Mouse (Mus musculus) CH12.LX (cell line): ENCODE measurements around the gene Myzap. TPM values are rescaled to one million over a fixed set of nuclear protein-coding genes. Genes with fewer than 3 reads are reported as not detected.
A peak's percentile ranks its signal among the peaks of the same experiment; 100 is the strongest.
"Not testable (repeated sequence)": the region's sequence is repeated elsewhere in the genome, so short reads cannot be mapped to it uniquely, and the experiment has no call there.

Experiments
- DNase-seq: peaks from one replicate; pipeline ENCODE4 v3.0.0-alpha.2; 2013; ENCODE audit errors: extremely low read depth
- H3K27ac ChIP-seq: 2 replicates; pipeline ENCODE4 v1.5.1; 2012; ENCODE audit warnings: low read depth, mild to moderate bottlenecking, control low read depth, moderate library complexity; ENCODE audit not compliant: insufficient read depth
- H3K27me3 ChIP-seq: replicated peaks from 2 replicates; pipeline ENCODE3; 2012; ENCODE audit warnings: inconsistent platforms
- H3K36me3 ChIP-seq, 2 experiments: replicated peaks in 1 of 2; 2 replicates each; pipeline versions ENCODE3 to v1.6.1; 2012; ENCODE audit warnings: inconsistent platforms in 1 of 2, low read length in 1 of 2, mild to moderate bottlenecking in 1 of 2, mixed read lengths in 1 of 2, moderate library complexity in 1 of 2; ENCODE audit not compliant: control insufficient read depth in 1 of 2, insufficient read depth in 1 of 2
- H3K4me1 ChIP-seq, 2 experiments: 2 replicates each; pipeline ENCODE4 v1.6.1; 2012; ENCODE audit warnings: inconsistent platforms in 1 of 2, moderate library complexity in 1 of 2; ENCODE audit not compliant: insufficient read depth in 2 of 2, control insufficient read depth in 1 of 2
- H3K4me2 ChIP-seq: 2 replicates; pipeline ENCODE4 v1.6.1; 2012; ENCODE audit warnings: low read depth, mild to moderate bottlenecking, control low read depth; ENCODE audit not compliant: poor library complexity, insufficient read depth, severe bottlenecking
- H3K4me3 ChIP-seq, 3 experiments: fragments of 150-350 bp in 1 of 3; sonication (generic) in 1 of 3; replicated peaks in 1 of 3; 2 replicates each; pipeline versions ENCODE3 to v1.5.1; 2011 to 2012; ENCODE audit warnings: low read depth in 2 of 3, low read length in 2 of 3, mild to moderate bottlenecking in 2 of 3, moderate library complexity in 2 of 3, control low read depth in 1 of 3, improper control_type of control experiment in 1 of 3, inconsistent platforms in 1 of 3, mixed read lengths in 1 of 3; ENCODE audit not compliant: poor library complexity in 1 of 3
- H3K79me2 ChIP-seq: replicated peaks from 2 replicates; pipeline ENCODE4 v1.6.1; 2012; ENCODE audit warnings: mild to moderate bottlenecking, moderate library complexity; ENCODE audit not compliant: control insufficient read depth, poor library complexity, insufficient read depth, severe bottlenecking; ENCODE audit errors: extremely low read depth
- H3K9ac ChIP-seq: 2 replicates; pipeline ENCODE4 v1.6.1; 2012; ENCODE audit warnings: low read depth, mild to moderate bottlenecking, control low read depth, moderate library complexity; ENCODE audit not compliant: insufficient read depth
- H3K9me3 ChIP-seq: replicated peaks from 2 replicates; pipeline ENCODE3; 2012; ENCODE audit warnings: low read length, inconsistent platforms, mixed read lengths
- BHLHE40 ChIP-seq: IDR thresholded peaks from 2 replicates; pipeline ENCODE4 v1.6.1; 2011; ENCODE audit warnings: mild to moderate bottlenecking, low read depth, low read length, improper control_type of control experiment
- CHD2 ChIP-seq: IDR thresholded peaks from 2 replicates; pipeline ENCODE4 v1.6.1; 2011; ENCODE audit warnings: low read length, improper control_type of control experiment
- E2F4 ChIP-seq: IDR thresholded peaks from 2 replicates; pipeline ENCODE4 v1.6.1; 2011; ENCODE audit warnings: low read depth, low read length, improper control_type of control experiment; ENCODE audit not compliant: insufficient replicate concordance
- ELF1 ChIP-seq: IDR thresholded peaks from 2 replicates; pipeline ENCODE4 v1.6.1; 2014; ENCODE audit warnings: low read depth, mild to moderate bottlenecking, inconsistent platforms, low read length, improper control_type of control experiment
- EP300 ChIP-seq: IDR thresholded peaks from 2 replicates; pipeline ENCODE4 v1.6.1; 2011; ENCODE audit warnings: low read length, improper control_type of control experiment
- ETS1 ChIP-seq: conservative IDR thresholded peaks from 2 replicates; pipeline ENCODE4 v1.6.1; 2012; ENCODE audit warnings: low read depth, mild to moderate bottlenecking, inconsistent platforms, low read length, improper control_type of control experiment, moderate library complexity
- HCFC1 ChIP-seq: IDR thresholded peaks from 2 replicates; pipeline ENCODE4 v1.6.1; 2012; ENCODE audit warnings: low read depth, mild to moderate bottlenecking, inconsistent platforms, low read length, improper control_type of control experiment
- IRF4 ChIP-seq: IDR thresholded peaks from 2 replicates; pipeline ENCODE4 v1.6.1; 2014; ENCODE audit warnings: low read depth, mild to moderate bottlenecking, inconsistent platforms, low read length, improper control_type of control experiment
- JUN ChIP-seq: IDR thresholded peaks from 2 replicates; pipeline ENCODE4 v1.6.1; 2011; ENCODE audit warnings: low read depth, mild to moderate bottlenecking, low read length, improper control_type of control experiment, moderate library complexity; ENCODE audit not compliant: insufficient read depth
- JUND ChIP-seq: conservative IDR thresholded peaks from 2 replicates; pipeline ENCODE4 v1.6.1; 2011; ENCODE audit warnings: low read depth, low read length, improper control_type of control experiment
- MAX ChIP-seq: IDR thresholded peaks from 2 replicates; pipeline ENCODE4 v1.6.1; 2011; ENCODE audit warnings: low read length, improper control_type of control experiment
- MXI1 ChIP-seq: IDR thresholded peaks from 2 replicates; pipeline ENCODE4 v1.6.1; 2011; ENCODE audit warnings: mild to moderate bottlenecking, low read depth, low read length, improper control_type of control experiment
- MYC ChIP-seq: IDR thresholded peaks from 2 replicates; pipeline ENCODE4 v1.6.1; 2011; ENCODE audit warnings: low read depth, mild to moderate bottlenecking, improper control_type of control experiment, low read length
- NELFE ChIP-seq: IDR thresholded peaks from 2 replicates; pipeline ENCODE4 v1.6.1; 2011; ENCODE audit warnings: low read depth, low read length, improper control_type of control experiment
- POLR2A ChIP-seq: IDR thresholded peaks from 2 replicates; pipeline ENCODE4 v1.6.1; 2011; ENCODE audit warnings: low read depth, mild to moderate bottlenecking, improper control_type of control experiment, low read length
- SIN3A ChIP-seq: IDR thresholded peaks from 2 replicates; pipeline ENCODE4 v1.6.1; 2012; ENCODE audit warnings: low read length, improper control_type of control experiment, inconsistent platforms
- TBP ChIP-seq: conservative IDR thresholded peaks from 2 replicates; pipeline ENCODE4 v1.6.1; 2011; ENCODE audit warnings: low read depth, low read length, improper control_type of control experiment
- dilution Hi-C: fragments of 300-500 bp; cut with MboI; formaldehyde crosslinking; loops from 2 replicates; pipeline ENCODE4 v1.14.3; 2020; ENCODE audit warnings: low sequenced_read_pairs; ENCODE audit not compliant: extremely low pct_unique_long_range_greater_than_20kb, extremely low pct_ligation_motif_present
- in situ Hi-C: fragments of 300-500 bp; cut with MboI; formaldehyde crosslinking; loops from 3 replicates; pipeline ENCODE4 v1.14.3; 2019; ENCODE audit warnings: low sequenced_read_pairs, low pct_ligation_motif_present, low pct_unique_long_range_greater_than_20kb, mixed read lengths
- polyA plus RNA-seq: library from polyadenylated mRNA; unstranded; fragments of >175 nt; gene quantifications from 2 replicates; pipeline ENCODE4 v1.2.1, GENCODE M21; 2012; ENCODE audit warnings: low read depth; ENCODE audit not compliant: insufficient read length
- total RNA-seq, 2 experiments: library from RNA; depleted of rRNA; stranded (reverse); fragments of 300-350 nt in 1 of 2; fragments of >200 nt in 1 of 2; gene quantifications; 2 replicates each; pipeline ENCODE4 v1.2.3; 2012 to 2014

Myzap gene
- total and polyA plus RNA-seq, 3 experiments = 2.9 to 7.5 (median 6.2) TPM

DNA sequence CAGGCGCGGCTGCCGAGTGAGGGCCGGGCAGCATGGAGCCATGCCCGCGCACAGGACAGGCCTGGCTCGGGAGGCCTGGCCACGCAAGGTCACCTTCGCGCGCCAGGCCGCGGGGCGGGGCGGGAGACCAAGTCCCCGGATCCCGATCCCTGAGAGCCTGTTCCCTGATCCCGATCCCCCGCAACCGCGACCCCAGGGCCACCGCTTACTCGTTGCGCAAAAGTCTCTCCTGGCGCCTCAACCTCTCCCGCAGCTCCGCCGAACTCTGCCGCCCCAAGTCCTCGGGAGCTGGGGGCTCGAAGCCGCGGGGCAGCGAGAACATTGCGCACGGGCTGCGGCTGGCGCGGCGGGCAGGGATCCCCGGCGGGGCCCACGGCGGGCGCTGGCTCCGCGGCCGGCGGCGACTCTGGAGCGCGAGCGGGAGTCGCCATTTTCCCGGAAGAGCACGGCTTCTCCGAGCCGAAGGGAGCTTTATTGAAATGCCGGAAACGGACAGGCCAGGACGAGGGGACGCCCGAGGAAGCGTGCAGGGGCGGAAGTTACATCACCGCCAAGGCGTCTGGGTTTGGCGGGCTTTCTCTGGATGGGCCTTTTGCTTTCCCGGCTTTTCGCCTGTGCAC lies 106.6 kb downstream of the Myzap start, which contains the start of gene Polr2m (continued):
- TF ChIP-seq JUN = peak; percentile 81
- peak; percentile 83; the same call in 1 of the 2 replicates for TF ChIP-seq MYC
- TF ChIP-seq TBP = peak; percentile 89
- TF ChIP-seq CHD2 = no peak
- peak; percentile 70 for TF ChIP-seq MAX
- TF ChIP-seq JUND = peak; percentile 78
- peak; percentile 81 for TF ChIP-seq NELFE
- peak; percentile 99 for TF ChIP-seq E2F4
- peak; percentile 77 for TF ChIP-seq IRF4

- TF ChIP-seq ELF1 (no peak), MYC (0 out of 2 replicates have a peak, but pooled peaks have one; percentile 55), HCFC1 (no peak), SIN3A (peak; percentile 51)
- peaks cover 41% of the 10 kb centered on the region for H3K79me2 ChIP-seq
- in situ Hi-C loops = no loop called here
- H3K9me3 ChIP-seq = no peaks in the 10 kb centered on the region
- DNase-seq = no peak
- H3K4me2 ChIP-seq = peak overlapping the region; percentile 88
- peaks cover 33 to 36% of the 10 kb centered on the region in 2 experiments for H3K36me3 ChIP-seq
- peaks cover 2 to 35% of the 10 kb centered on the region in 2 experiments; a peak in 3 of 4 replicates for H3K4me1 ChIP-seq
- dilution Hi-C loops = no loop called here
- H3K27ac ChIP-seq = peak overlapping the region; percentile 83
- peak overlapping the region; percentile 99 for H3K9ac ChIP-seq
- no peaks in the 10 kb centered on the region for H3K27me3 ChIP-seq
- H3K4me3 ChIP-seq = peak overlapping the region; percentile 92 to 98 (median 92)
Measured at GRCm38 (mm10) chr9:71484871-71485474, 107.2 kb downstream of the Myzap start.

DNA sequence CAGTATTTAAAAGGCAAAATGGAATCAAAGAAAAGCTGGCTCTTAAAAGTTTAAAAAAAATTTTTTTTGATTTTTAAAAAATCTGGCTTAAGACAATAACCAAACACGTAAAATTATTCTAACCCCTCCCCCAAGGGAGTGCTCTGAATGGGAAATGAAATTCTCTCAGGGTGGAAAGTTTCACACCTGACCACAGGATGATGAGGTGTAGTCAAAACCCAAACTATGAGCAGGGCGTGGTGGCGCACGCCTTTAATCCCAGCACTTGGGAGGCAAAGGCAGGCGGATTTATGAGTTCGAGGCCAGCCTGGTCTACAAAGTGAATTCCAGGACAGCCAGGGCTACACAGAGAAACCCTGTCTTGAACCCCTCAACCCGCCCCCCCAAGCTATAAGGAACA lies 108.3 kb downstream of the Myzap start:
- dilution Hi-C loops, H3K27ac ChIP-seq, H3K27me3 ChIP-seq, H3K9me3 ChIP-seq, in situ Hi-C loops: not testable (repeated sequence)
- Histone ChIP-seq H3K4me2 (peak overlapping the region; percentile 88), H3K79me2 (peaks cover 41% of the 10 kb centered on the region), H3K36me3 (peaks cover 44 to 47% of the 10 kb centered on the region in 2 experiments), H3K9ac (peak overlapping the region; percentile 99; the same call in 1 of the 2 replicates), H3K4me1 (peaks cover 2 to 35% of the 10 kb centered on the region in 2 experiments; a peak in 3 of 4 replicates), H3K4me3 (peak overlapping the region in 1 of 3 experiments; percentile 92)
- peak; percentile 76; the same call in 1 of the 2 replicates for TF ChIP-seq ELF1
- TF ChIP-seq TBP = peak; percentile 97
- TF ChIP-seq BHLHE40 = peak; percentile 71
- peak; percentile 56; the same call in 1 of the 2 replicates for TF ChIP-seq POLR2A
- 0 out of 2 replicates have a peak, but pooled peaks have one; percentile 28 for TF ChIP-seq MAX
- peak; percentile 88 for TF ChIP-seq IRF4
- peak; percentile 76 for TF ChIP-seq ETS1
- peak; percentile 85 for TF ChIP-seq EP300
- TF ChIP-seq CHD2 = 0 out of 2 replicates have a peak, but pooled peaks have one; percentile 51
- TF ChIP-seq MXI1 = peak; percentile 80; the same call in 1 of the 2 replicates
- DNase-seq = peak; percentile 88
